Mouse (Mus musculus): ENCODE results near the gene Gpr152. TPM values are rescaled to one million over a fixed set of nuclear protein-coding genes. Genes with fewer than 3 reads are reported as not detected.

Gpr152 gene
- not detected in 2 replicates for polyA plus RNA-seq (2014; fragmentation: Nextera tagmentation; extraction: Ambion mirVana)

DNA sequence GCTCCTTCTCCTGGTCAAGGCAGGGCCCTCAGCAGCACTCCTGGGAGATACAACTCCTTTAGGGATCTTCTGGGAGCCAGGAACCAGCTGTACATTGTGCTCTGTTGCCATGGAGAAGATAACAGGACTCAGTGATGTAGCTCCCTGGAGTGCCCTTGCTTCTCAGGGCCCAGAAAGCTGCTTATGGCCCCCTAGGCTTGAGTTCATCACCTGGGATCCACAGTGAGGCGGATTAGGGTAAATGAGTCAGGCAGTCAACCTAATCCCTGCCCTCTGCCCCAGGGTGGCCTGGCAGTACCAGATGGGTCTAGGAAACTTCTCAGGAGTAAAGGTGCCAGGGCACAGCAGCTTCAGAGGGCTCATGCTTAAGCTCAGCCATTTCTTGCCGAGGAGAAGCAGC, at the start of gene Gpr152:
Gpr152 (plus strand) TSS at position 342 of the 400 bp plus-strand sequence.
- H3K9me3 ChIP-seq (ENCODE audit: control insufficient read depth, low read length) = no peaks in the 10 kb centered on the region
- ATAC-seq (ENCODE audit: low FRiP score) (no peak), DNase-seq (ENCODE audit: low spot score) (no peak)
- no peaks in the 10 kb centered on the region for H3K36me3 ChIP-seq (ENCODE audit: control insufficient read depth, insufficient read depth, low read length)
- 0 out of 2 replicates have a peak within 1 kb of the TSS, but pooled peaks have one; percentile 4 for H3K9ac ChIP-seq (ENCODE audit: low read depth, low read length)
- no peak within 1 kb of the TSS for H3K4me3 ChIP-seq (ENCODE audit: low read depth, low read length)
- H3K4me2 ChIP-seq (replicated peaks; ENCODE audit: low read depth, low read length) = no peak within 1 kb of the TSS
- 81% methylated on average over 2 of the region's 2 CpGs for WGBS
- H3K27ac ChIP-seq (ENCODE audit: low read depth, low read length) = no peak within 1 kb of the TSS
- no peaks in the 10 kb centered on the region for H3K27me3 ChIP-seq (ENCODE audit: control insufficient read depth, insufficient read depth, low read length)
- no peaks in the 10 kb centered on the region for H3K4me1 ChIP-seq (replicated peaks; ENCODE audit: control insufficient read depth, insufficient read depth, low read length)

DNA sequence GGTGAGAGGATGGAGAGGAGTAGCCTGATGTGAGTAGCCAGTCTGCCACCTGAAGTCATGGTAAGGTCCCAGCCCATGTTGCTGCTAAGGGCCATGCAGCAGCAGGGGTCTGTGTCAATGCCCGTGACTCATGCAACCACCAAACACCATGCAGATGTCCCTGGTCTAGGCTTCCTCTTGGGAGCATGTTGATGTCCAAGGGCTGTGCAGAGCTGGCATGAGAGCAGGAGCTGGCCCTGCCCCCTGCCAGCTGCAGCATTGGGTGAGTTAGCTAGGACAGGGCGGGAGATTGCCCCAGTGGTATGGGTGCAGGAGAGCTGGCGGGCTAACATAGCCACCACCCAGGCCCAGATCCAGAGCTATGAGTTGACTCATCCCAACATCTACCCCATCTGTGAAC, 49.1 kb upstream of the Gpr152 start:
- Histone ChIP-seq H3K4me1 (replicated peaks; ENCODE audit: control insufficient read depth, insufficient read depth, low read length) (no peaks in the 10 kb centered on the region), H3K36me3 (ENCODE audit: control insufficient read depth, insufficient read depth, low read length) (no peaks in the 10 kb centered on the region), H3K9ac (ENCODE audit: low read depth, low read length) (no peak overlapping the region), H3K27me3 (ENCODE audit: control insufficient read depth, insufficient read depth, low read length) (no peaks in the 10 kb centered on the region), H3K4me3 (ENCODE audit: low read depth, low read length) (no peak overlapping the region), H3K27ac (ENCODE audit: low read depth, low read length) (no peak overlapping the region), H3K4me2 (replicated peaks; ENCODE audit: low read depth, low read length) (no peak overlapping the region), H3K9me3 (ENCODE audit: control insufficient read depth, low read length) (no peaks in the 10 kb centered on the region)
- 88% methylated on average over 3 of the region's 3 CpGs for WGBS
- DNase-seq (ENCODE audit: low spot score) (no peak), ATAC-seq (ENCODE audit: low FRiP score) (no peak)

DNA sequence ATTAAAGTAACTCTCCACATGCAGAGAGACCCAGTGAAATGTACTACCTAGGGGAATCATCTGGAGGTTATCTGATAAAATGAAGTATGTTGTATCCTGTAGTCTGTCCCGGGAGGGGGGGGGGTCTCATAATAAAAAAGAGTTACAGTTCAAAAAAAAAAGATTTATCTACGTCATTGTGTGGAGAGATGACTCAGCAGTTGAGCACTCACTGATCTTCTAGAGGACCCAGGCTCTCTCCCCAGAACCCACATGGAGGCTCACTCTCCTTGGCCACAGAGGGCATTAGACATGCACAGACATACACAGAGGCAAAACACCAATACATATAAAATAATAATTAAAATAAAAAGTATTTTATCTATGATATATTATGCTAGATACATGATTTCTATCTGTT, 48.2 kb upstream of the Gpr152 start:
- no peak for DNase-seq (ENCODE audit: low spot score)
- H3K9me3 ChIP-seq (ENCODE audit: control insufficient read depth, low read length) = no peaks in the 10 kb centered on the region
- H3K4me2 ChIP-seq (replicated peaks; ENCODE audit: low read depth, low read length) = no peak overlapping the region
- no peak overlapping the region for H3K27ac ChIP-seq (ENCODE audit: low read depth, low read length)
- no peak overlapping the region for H3K9ac ChIP-seq (ENCODE audit: low read depth, low read length)
- whole genome bisulfite sequencing = 67% methylated on average over 2 of the region's 2 CpGs
- H3K27me3 ChIP-seq (ENCODE audit: control insufficient read depth, insufficient read depth, low read length) = no peaks in the 10 kb centered on the region
- H3K4me1 ChIP-seq (replicated peaks; ENCODE audit: control insufficient read depth, insufficient read depth, low read length) = no peaks in the 10 kb centered on the region
- no peaks in the 10 kb centered on the region for H3K36me3 ChIP-seq (ENCODE audit: control insufficient read depth, insufficient read depth, low read length)
- no peak overlapping the region for H3K4me3 ChIP-seq (ENCODE audit: low read depth, low read length)
- no peak for ATAC-seq (ENCODE audit: low FRiP score)

DNA sequence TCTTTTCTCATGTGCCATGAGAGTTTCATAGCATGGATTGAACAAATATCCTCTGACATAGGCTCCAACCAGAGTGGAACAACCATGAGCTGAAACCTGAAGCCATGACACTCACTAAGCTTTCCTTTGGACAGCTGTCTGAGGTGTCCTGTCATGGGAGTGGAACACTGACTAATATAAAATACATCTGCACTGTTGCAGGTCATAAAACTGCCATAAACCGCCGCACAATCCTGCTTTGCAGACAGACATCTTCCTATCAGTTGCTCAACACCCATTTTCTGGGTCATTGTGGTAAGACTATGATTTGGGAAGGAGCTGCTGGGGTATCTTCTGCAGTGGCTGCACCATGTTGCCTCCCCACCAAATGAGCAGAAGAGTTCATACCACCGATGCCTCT, 46.8 kb upstream of the Gpr152 start:
- ATAC-seq (ENCODE audit: low FRiP score) (no peak), DNase-seq (ENCODE audit: low spot score) (no peak)
- Histone ChIP-seq H3K27me3 (ENCODE audit: control insufficient read depth, insufficient read depth, low read length) (no peaks in the 10 kb centered on the region), H3K4me1 (replicated peaks; ENCODE audit: control insufficient read depth, insufficient read depth, low read length) (no peaks in the 10 kb centered on the region), H3K36me3 (ENCODE audit: control insufficient read depth, insufficient read depth, low read length) (no peaks in the 10 kb centered on the region), H3K4me2 (replicated peaks; ENCODE audit: low read depth, low read length) (no peak overlapping the region), H3K27ac (ENCODE audit: low read depth, low read length) (no peak overlapping the region), H3K9ac (ENCODE audit: low read depth, low read length) (no peak overlapping the region), H3K9me3 (ENCODE audit: control insufficient read depth, low read length) (no peaks in the 10 kb centered on the region), H3K4me3 (ENCODE audit: low read depth, low read length) (no peak overlapping the region)
- 86% methylated on average over 3 of the region's 3 CpGs for WGBS

DNA sequence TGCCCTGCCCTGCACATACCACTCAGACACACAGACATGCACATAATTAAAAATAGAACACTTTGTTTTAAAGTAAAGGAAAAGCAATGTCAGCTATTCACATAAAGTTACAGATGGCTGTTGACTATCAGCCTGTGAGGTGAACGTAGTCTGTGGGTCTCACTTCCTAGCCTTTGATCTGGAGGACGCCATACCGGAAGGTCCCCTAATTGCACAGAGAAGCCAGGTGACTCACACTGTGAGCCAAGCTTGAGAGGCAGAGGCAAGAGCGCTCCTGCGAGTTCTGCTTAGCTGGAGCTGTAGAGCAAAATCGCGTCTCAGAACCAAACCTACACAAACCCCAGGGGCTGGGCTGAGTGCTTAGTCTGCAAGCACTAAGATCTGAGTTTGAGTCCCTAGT, 45.8 kb upstream of the Gpr152 start:
- Histone ChIP-seq H3K4me2 (replicated peaks; ENCODE audit: low read depth, low read length) (no peak overlapping the region), H3K27me3 (ENCODE audit: control insufficient read depth, insufficient read depth, low read length) (no peaks in the 10 kb centered on the region), H3K9me3 (ENCODE audit: control insufficient read depth, low read length) (no peaks in the 10 kb centered on the region), H3K9ac (ENCODE audit: low read depth, low read length) (no peak overlapping the region), H3K4me1 (replicated peaks; ENCODE audit: control insufficient read depth, insufficient read depth, low read length) (peaks cover 1% of the 10 kb centered on the region; the same call in 1 of the 2 replicates), H3K36me3 (ENCODE audit: control insufficient read depth, insufficient read depth, low read length) (no peaks in the 10 kb centered on the region), H3K27ac (ENCODE audit: low read depth, low read length) (no peak overlapping the region), H3K4me3 (ENCODE audit: low read depth, low read length) (no peak overlapping the region)
- ATAC-seq (ENCODE audit: low FRiP score) (no peak), DNase-seq (ENCODE audit: low spot score) (no peak)
- WGBS = 71% methylated on average over 7 of the region's 7 CpGs

DNA sequence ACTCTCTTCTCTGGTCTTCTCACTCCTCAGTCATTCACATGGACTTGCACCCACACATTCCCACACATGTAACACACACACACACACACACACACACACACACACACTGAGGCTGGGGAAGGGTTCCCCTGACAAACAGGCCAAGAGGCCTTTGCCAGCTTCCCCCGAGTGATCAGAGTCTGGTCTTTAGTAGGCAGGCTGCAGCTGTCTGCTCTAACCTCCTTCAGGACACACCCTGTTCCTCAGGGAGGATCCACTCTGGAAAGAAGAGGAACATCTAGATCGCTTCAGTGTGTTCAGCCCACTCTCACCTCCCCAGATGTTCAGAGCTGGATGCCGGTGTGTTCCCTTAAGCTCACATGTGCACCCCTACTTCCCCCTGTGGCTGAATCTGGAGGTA, 45.2 kb upstream of the Gpr152 start:
- Histone ChIP-seq H3K9ac (ENCODE audit: low read depth, low read length) (no peak overlapping the region), H3K27me3 (ENCODE audit: control insufficient read depth, insufficient read depth, low read length) (0 out of 2 replicates have a peak, but pooled peaks cover 2% of the 10 kb centered on the region), H3K4me2 (replicated peaks; ENCODE audit: low read depth, low read length) (no peak overlapping the region), H3K4me3 (ENCODE audit: low read depth, low read length) (no peak overlapping the region), H3K9me3 (ENCODE audit: control insufficient read depth, low read length) (no peaks in the 10 kb centered on the region), H3K4me1 (replicated peaks; ENCODE audit: control insufficient read depth, insufficient read depth, low read length) (peaks cover 3% of the 10 kb centered on the region; the same call in 1 of the 2 replicates), H3K36me3 (ENCODE audit: control insufficient read depth, insufficient read depth, low read length) (no peaks in the 10 kb centered on the region), H3K27ac (ENCODE audit: low read depth, low read length) (no peak overlapping the region)
- DNase-seq (ENCODE audit: low spot score) = no peak
- no peak for ATAC-seq (ENCODE audit: low FRiP score)
- WGBS = 90% methylated on average over 3 of the region's 3 CpGs

DNA sequence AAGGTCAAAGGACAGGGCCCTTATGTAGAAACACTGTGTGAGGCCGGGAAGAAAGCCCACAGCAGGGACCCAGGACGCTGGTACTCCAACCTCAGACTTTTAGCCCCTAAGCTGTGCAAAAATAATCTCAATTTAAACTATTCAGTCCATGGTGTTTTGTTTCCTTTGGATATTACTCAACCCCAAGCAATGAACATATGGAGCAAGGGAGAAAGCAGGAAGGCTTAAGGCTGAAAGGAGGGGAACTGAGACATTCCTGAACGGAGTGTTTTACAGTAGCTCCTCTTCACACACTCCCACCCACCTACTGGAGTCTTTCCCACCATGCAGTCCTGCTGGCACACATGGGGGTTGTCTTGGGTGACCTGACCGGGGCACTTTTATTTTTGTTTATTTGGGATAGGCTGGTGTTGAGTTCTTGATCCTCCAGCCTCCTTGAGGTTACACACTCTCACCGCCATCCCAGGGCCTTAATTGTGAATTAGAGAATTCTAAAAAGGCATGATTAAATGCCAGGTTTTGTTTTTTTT, 44.7 kb upstream of the Gpr152 start:
- no peak overlapping the region for H3K4me2 ChIP-seq (replicated peaks; ENCODE audit: low read depth, low read length)
- DNase-seq (ENCODE audit: low spot score) = no peak
- H3K27me3 ChIP-seq (ENCODE audit: control insufficient read depth, insufficient read depth, low read length) = peaks cover 2% of the 10 kb centered on the region; the same call in 1 of the 2 replicates
- no peak for ATAC-seq (ENCODE audit: low FRiP score)
- no peak overlapping the region for H3K9ac ChIP-seq (ENCODE audit: low read depth, low read length)
- H3K9me3 ChIP-seq (ENCODE audit: control insufficient read depth, low read length) = no peaks in the 10 kb centered on the region
- H3K4me3 ChIP-seq (ENCODE audit: low read depth, low read length) = no peak overlapping the region
- H3K4me1 ChIP-seq (replicated peaks; ENCODE audit: control insufficient read depth, insufficient read depth, low read length) = peaks cover 5% of the 10 kb centered on the region
- WGBS = 74% methylated on average over 5 of the region's 5 CpGs
- H3K36me3 ChIP-seq (ENCODE audit: control insufficient read depth, insufficient read depth, low read length) = no peaks in the 10 kb centered on the region
- no peak overlapping the region for H3K27ac ChIP-seq (ENCODE audit: low read depth, low read length)

DNA sequence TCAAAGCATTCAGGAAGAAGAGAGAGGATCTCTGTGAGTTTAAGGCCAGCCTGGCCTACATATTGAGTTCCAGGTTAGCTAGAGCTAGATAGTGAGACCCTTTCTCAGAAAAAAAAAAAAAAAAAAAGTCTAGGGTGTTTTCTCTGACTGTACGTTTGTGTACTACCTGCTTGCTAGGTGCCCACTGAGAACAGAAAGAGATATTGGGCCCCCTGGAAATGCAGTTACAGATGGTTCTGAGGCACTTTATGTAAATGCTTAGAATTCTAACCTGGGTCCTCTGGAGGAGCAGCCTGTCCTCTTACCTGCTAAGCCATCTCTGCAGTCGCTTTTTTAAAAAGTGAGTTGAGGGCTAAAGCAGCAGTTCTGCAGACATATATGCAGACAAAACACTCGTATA, 43.8 kb upstream of the Gpr152 start:
- H3K4me2 ChIP-seq (replicated peaks; ENCODE audit: low read depth, low read length) = no peak overlapping the region
- H3K9me3 ChIP-seq (ENCODE audit: control insufficient read depth, low read length) = no peaks in the 10 kb centered on the region
- no peak overlapping the region for H3K4me3 ChIP-seq (ENCODE audit: low read depth, low read length)
- DNase-seq (ENCODE audit: low spot score) = no peak
- H3K27me3 ChIP-seq (ENCODE audit: control insufficient read depth, insufficient read depth, low read length) = peaks cover 8% of the 10 kb centered on the region
- no peaks in the 10 kb centered on the region for H3K36me3 ChIP-seq (ENCODE audit: control insufficient read depth, insufficient read depth, low read length)
- WGBS = 73% methylated on average over 3 of the region's 3 CpGs
- no peak overlapping the region for H3K27ac ChIP-seq (ENCODE audit: low read depth, low read length)
- H3K9ac ChIP-seq (ENCODE audit: low read depth, low read length) = no peak overlapping the region
- peaks cover 9% of the 10 kb centered on the region for H3K4me1 ChIP-seq (replicated peaks; ENCODE audit: control insufficient read depth, insufficient read depth, low read length)
- no peak for ATAC-seq (ENCODE audit: low FRiP score)

DNA sequence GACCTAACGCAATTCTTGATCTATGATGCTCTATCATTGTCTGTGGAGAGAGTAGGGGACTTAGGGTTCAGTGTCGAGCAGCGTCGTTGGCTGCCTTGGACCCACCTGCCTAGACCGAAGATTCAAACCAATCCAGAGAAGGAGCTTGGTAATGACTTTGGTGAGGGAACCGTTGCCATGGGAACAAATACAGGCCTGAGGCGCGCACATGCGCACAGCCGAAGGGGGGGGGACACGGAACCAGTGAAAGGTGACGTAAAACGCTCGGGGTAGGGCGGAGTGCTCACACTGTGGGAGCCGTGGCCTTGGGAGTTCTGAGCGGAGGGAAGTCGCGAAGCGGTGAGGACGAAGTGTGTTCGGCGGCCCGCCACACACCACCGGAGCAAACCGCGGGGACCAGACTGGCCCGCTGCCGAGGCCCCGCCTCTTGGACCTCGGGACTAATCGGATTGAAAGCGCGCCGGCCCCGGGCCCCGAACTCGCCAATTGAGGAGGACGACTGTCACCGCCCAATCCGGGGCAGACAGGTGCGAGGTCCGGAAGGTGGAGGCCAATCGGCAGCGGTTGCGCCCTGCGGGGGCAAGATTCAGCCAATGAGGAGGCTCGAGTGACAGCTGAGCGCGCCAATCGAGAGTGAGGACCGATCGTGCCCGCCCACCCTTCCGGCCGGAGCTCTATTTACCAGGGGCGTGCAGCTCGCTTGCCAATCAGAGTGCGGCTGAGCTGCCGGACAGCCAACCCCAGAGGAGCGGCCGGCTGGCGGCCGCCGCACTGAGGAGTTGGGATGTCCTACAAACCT, 42.7 kb upstream of the Gpr152 start, which contains the start of gene Cdk2ap2:
Cdk2ap2 (plus strand) TSS at position 541 of the 799 bp plus-strand sequence.
- Histone ChIP-seq H3K4me3 (ENCODE audit: low read depth, low read length) (peak within 1 kb of the TSS; percentile 57), H3K4me2 (replicated peaks; ENCODE audit: low read depth, low read length) (peak within 1 kb of the TSS; percentile 61), H3K36me3 (ENCODE audit: control insufficient read depth, insufficient read depth, low read length) (no peaks in the 10 kb centered on the region), H3K9me3 (ENCODE audit: control insufficient read depth, low read length) (no peaks in the 10 kb centered on the region), H3K27ac (ENCODE audit: low read depth, low read length) (peak within 1 kb of the TSS; percentile 86), H3K27me3 (ENCODE audit: control insufficient read depth, insufficient read depth, low read length) (peaks cover 18% of the 10 kb centered on the region), H3K4me1 (replicated peaks; ENCODE audit: control insufficient read depth, insufficient read depth, low read length) (peaks cover 14% of the 10 kb centered on the region), H3K9ac (ENCODE audit: low read depth, low read length) (peak within 1 kb of the TSS; percentile 69)
- under 1% methylated on average over 65 of the region's 65 CpGs for WGBS
- peak; percentile 90 for ATAC-seq (ENCODE audit: low FRiP score)
- DNase-seq (ENCODE audit: low spot score) = peak; percentile 100
